Mouse (Mus musculus) heart, postnatal 10 days (tissue): ENCODE results near the gene Gm10715. TPM values are rescaled to one million over a fixed set of nuclear protein-coding genes. Genes with fewer than 3 reads are reported as not detected.
"Not testable (repeated sequence)": the region's sequence is repeated elsewhere in the genome, so short reads cannot be mapped to it uniquely, and the experiment has no call there.

Experiments
- DNase-seq, 2 experiments: peaks; one replicate each; pipeline ENCODE4 v3.0.0; 2021
- intact Hi-C: fragments of 180-260 bp; cut with DNase I; formaldehyde crosslinking; loops from one replicate; pipeline ENCODE4 v1.15.1; 2025
- microRNA-seq, 2 experiments: library from miRNA; unstranded; fragments of <30 nt; microRNA quantifications; one replicate each; pipeline ENCODE4 v1.2.0; 2022
- total RNA-seq, 2 experiments: library from RNA; stranded (reverse); gene quantifications; 2 replicates each; pipeline ENCODE4 v1.2.3; 2021

Gm10715 gene
- total RNA-seq, 2 experiments from 2014 or later = not detected

GRCm38 (mm10) chr9:3023985-3024648, 12.6 kb upstream of the Gm10715 start:
- intact Hi-C loops = not testable (repeated sequence)
- DNase-seq = peak; percentile 75 to 82

GRCm38 (mm10) chr9:3024912-3025467, 11.7 kb upstream of the Gm10715 start, which contains the start of gene Gm10717:
Gene Gm10717, plus strand, starts transcription at chr9:3025417.
- intact Hi-C loops = not testable (repeated sequence)
- DNase-seq = peak; percentile 14 to 54

GRCm38 (mm10) chr9:3025653-3026052, 11.0 kb upstream of the Gm10715 start:
- intact Hi-C loops = not testable (repeated sequence)
- DNase-seq = peak; percentile 72 to 82

- not testable (repeated sequence) for DNase-seq
Measured at GRCm38 (mm10) chr9:3026136-3026535, 10.5 kb upstream of the Gm10715 start.

GRCm38 (mm10) chr9:3026741-3027140, 9.9 kb upstream of the Gm10715 start:
- DNase-seq, intact Hi-C loops: not testable (repeated sequence)

More at GRCm38 (mm10) chr9:3026136-3026535, 10.5 kb upstream of the Gm10715 start:
- intact Hi-C loops = not testable (repeated sequence)

GRCm38 (mm10) chr9:3027200-3027599, 9.5 kb upstream of the Gm10715 start:
- DNase-seq, intact Hi-C loops: not testable (repeated sequence)

GRCm38 (mm10) chr9:3029276-3030000, 7.2 kb upstream of the Gm10715 start:
- peak; percentile 12 to 42 for DNase-seq
- intact Hi-C loops = not testable (repeated sequence)

GRCm38 (mm10) chr9:3030677-3031318, 5.9 kb upstream of the Gm10715 start:
- intact Hi-C loops, DNase-seq: not testable (repeated sequence)

- intact Hi-C loops, DNase-seq: not testable (repeated sequence)
Measured at GRCm38 (mm10) chr9:3034299-3034698, 2.4 kb upstream of the Gm10715 start, which contains the start of gene Gm17535. Gene Gm17535, plus strand, starts transcription at chr9:3034599.

- DNase-seq = not testable (repeated sequence)
Measured at GRCm38 (mm10) chr9:3038161-3038560, 1.5 kb downstream of the Gm10715 start.

More at GRCm38 (mm10) chr9:3038161-3038560, 1.5 kb downstream of the Gm10715 start:
- intact Hi-C loops = not testable (repeated sequence)

Small RNAs within 50 kb of the gene (microRNA-seq; reads per million reads assigned to microRNA genes)
- gene Mir101c = 0 reads per million in 2 experiments

Other genes starting within 250 kb of the Gm10715 start
- gene Gm10722, start 36.0 kb upstream of the Gm10715 start, total RNA-seq = not detected
- not detected for gene Gm11168, start 33.5 kb upstream of the Gm10715 start, total RNA-seq
- gene Gm10721, start 23.7 kb upstream of the Gm10715 start, total RNA-seq = not detected
- gene Gm10720, start 21.2 kb upstream of the Gm10715 start, total RNA-seq = not detected
- gene Gm10719, start 19.5 kb upstream of the Gm10715 start, total RNA-seq = not detected
- gene Gm10718, start 13.3 kb upstream of the Gm10715 start, total RNA-seq = under 1 TPM in 1 of 2 experiments, not detected in 1; 0.99 TPM
- not detected for gene Gm10717, start 11.5 kb upstream of the Gm10715 start, total RNA-seq
- gene Gm17535, start 2.3 kb upstream of the Gm10715 start, total RNA-seq = not detected